Mouse (Mus musculus) gastrocnemius, adult 8-10 months (tissue): ENCODE measurements around the gene Slc25a5. TPM values are rescaled to one million over a fixed set of nuclear protein-coding genes. Genes with fewer than 3 reads are reported as not detected.
A peak's percentile ranks its signal among the peaks of the same experiment; 100 is the strongest.
"Not testable (repeated sequence)": the region's sequence is repeated elsewhere in the genome, so short reads cannot be mapped to it uniquely, and the experiment has no call there.

Source experiments
- DNase-seq, 2 experiments: peaks; one replicate each; pipeline ENCODE4 v3.0.0; 2022; ENCODE audit warnings: low spot score in 2 of 2
- total RNA-seq, 4 experiments: library from RNA; stranded (reverse); gene quantifications; 2 replicates each; pipeline ENCODE4 v1.2.4; 2022

Gene Slc25a5
- total RNA-seq, result 10 to 100 TPM; 37.5 to 64.5 (median 44.7) TPM

- DNase-seq, result peak; percentile 57 to 87
Measured at GRCm38 (mm10) chrX:36795424-36796162, at the start of gene Slc25a5. Gene Slc25a5 (plus strand): TSS chrX:36795651.

GRCm38 (mm10) chrX:36746789-36747188, 48.7 kb upstream of the Slc25a5 start:
- no peak for DNase-seq

GRCm38 (mm10) chrX:36748573-36748972, 46.9 kb upstream of the Slc25a5 start:
- no peak for DNase-seq

- DNase-seq, result no peak
Measured at GRCm38 (mm10) chrX:36749281-36749785, 46.1 kb upstream of the Slc25a5 start.

GRCm38 (mm10) chrX:36750591-36750990, 44.9 kb upstream of the Slc25a5 start:
- DNase-seq, result no peak

- no peak for DNase-seq
Measured at GRCm38 (mm10) chrX:36752586-36752985, 42.9 kb upstream of the Slc25a5 start.

GRCm38 (mm10) chrX:36757796-36758472, 37.5 kb upstream of the Slc25a5 start:
- DNase-seq, result no peak

GRCm38 (mm10) chrX:36758566-36758965, 36.9 kb upstream of the Slc25a5 start:
- no peak for DNase-seq

GRCm38 (mm10) chrX:36760946-36761635, 34.4 kb upstream of the Slc25a5 start:
- DNase-seq, result peak; percentile 4 to 5

- no peak for DNase-seq
Measured at GRCm38 (mm10) chrX:36762289-36762688, 33.2 kb upstream of the Slc25a5 start.

GRCm38 (mm10) chrX:36762894-36763293, 32.6 kb upstream of the Slc25a5 start:
- DNase-seq, result no peak

GRCm38 (mm10) chrX:36763298-36763933, 32.0 kb upstream of the Slc25a5 start:
- no peak for DNase-seq

- DNase-seq, result no peak
Measured at GRCm38 (mm10) chrX:36763934-36764317, 31.5 kb upstream of the Slc25a5 start.

GRCm38 (mm10) chrX:36767386-36767785, 28.1 kb upstream of the Slc25a5 start:
- DNase-seq, result no peak

- DNase-seq, result no peak
Measured at GRCm38 (mm10) chrX:36772591-36772990, 22.9 kb upstream of the Slc25a5 start.

- no peak for DNase-seq
Measured at GRCm38 (mm10) chrX:36775520-36775919, 19.9 kb upstream of the Slc25a5 start.

- DNase-seq, result no peak
Measured at GRCm38 (mm10) chrX:36777694-36778093, 17.8 kb upstream of the Slc25a5 start.

GRCm38 (mm10) chrX:36789360-36789759, 6.1 kb upstream of the Slc25a5 start:
- DNase-seq, result no peak

GRCm38 (mm10) chrX:36794571-36794970, 880 bp upstream of the Slc25a5 start:
- DNase-seq, result no peak

GRCm38 (mm10) chrX:36796163-36796581, 721 bp downstream of the Slc25a5 start:
- peak; percentile 60 to 79 for DNase-seq

- DNase-seq, result not testable (repeated sequence)
Measured at GRCm38 (mm10) chrX:36796734-36797133, 1.3 kb downstream of the Slc25a5 start.
